Mouse (Mus musculus) stomach, postnatal 0 days (tissue): Measurements from ENCODE around the gene Podnl1. TPM values are rescaled to one million over a fixed set of nuclear protein-coding genes. Genes with fewer than 3 reads are reported as not detected.

Source experiments
- ATAC-seq: fragments of 200-750 bp; cut with Nextera tagmentation; 2 replicates; pipeline ENCODE4 v1.8.0; 2017; ENCODE audit not compliant: low FRiP score, low TSS enrichment
- DNase-seq: peaks from one replicate; pipeline ENCODE4 v3.0.0-alpha.2; 2016; ENCODE audit warnings: low spot score
- H3K27ac ChIP-seq: fragments of 300-500 bp; sonication (generic); replicated peaks from 2 replicates; pipeline ENCODE4 v1.5.1; 2014; ENCODE audit warnings: mild to moderate bottlenecking, control low read depth
- H3K27me3 ChIP-seq: fragments of 300-500 bp; sonication (generic); 2 replicates; pipeline ENCODE4 v1.6.1; 2014; ENCODE audit warnings: low read length; ENCODE audit not compliant: control insufficient read depth, insufficient read depth
- H3K36me3 ChIP-seq: fragments of 300-500 bp; sonication (generic); 2 replicates; pipeline ENCODE4 v1.6.1; 2014; ENCODE audit warnings: low read length, mixed read lengths; ENCODE audit not compliant: control insufficient read depth, insufficient read depth
- H3K4me1 ChIP-seq: fragments of 300-500 bp; sonication (generic); replicated peaks from 2 replicates; pipeline ENCODE4 v1.6.1; 2014; ENCODE audit warnings: antibody characterized with exemption; ENCODE audit not compliant: control insufficient read depth, insufficient read depth
- H3K4me2 ChIP-seq: fragments of 300-500 bp; sonication (generic); replicated peaks from 2 replicates; pipeline ENCODE4 v1.6.1; 2014; ENCODE audit warnings: low read depth, mild to moderate bottlenecking, control low read depth, moderate library complexity
- H3K4me3 ChIP-seq: fragments of 300-500 bp; sonication (generic); 2 replicates; pipeline ENCODE4 v1.5.1; 2014; ENCODE audit warnings: low read depth, low read length, control low read depth
- H3K9ac ChIP-seq: fragments of 300-500 bp; sonication (generic); 2 replicates; pipeline ENCODE4 v1.6.1; 2014; ENCODE audit warnings: mild to moderate bottlenecking, low read length, control low read depth, mixed read lengths
- H3K9me3 ChIP-seq: fragments of 300-500 bp; sonication (generic); 2 replicates; pipeline ENCODE4 v1.6.1; 2016; ENCODE audit warnings: low read length; ENCODE audit not compliant: control insufficient read depth
- CTCF ChIP-seq: IDR thresholded peaks from 2 replicates; pipeline ENCODE4 v1.5.1; 2016; ENCODE audit warnings: antibody characterized with exemption, low read depth, mild to moderate bottlenecking, moderate library complexity
- EP300 ChIP-seq: optimal IDR thresholded peaks from 2 replicates; pipeline ENCODE3; 2016; ENCODE audit warnings: antibody characterized with exemption
- WGBS: fragments of 180-500 bp; shearing (Covaris S2); extraction: QIAGEN DNeasy Blood & Tissue Kit; methylation state at CpG from one replicate; pipeline ENCODE4 v1.1.7; 2014; 5-methylcytosine and 5-hydroxymethylcytosine counted together
- polyA plus RNA-seq: library from polyadenylated mRNA; unstranded; fragments of >200 nt; fragmentation: Nextera tagmentation; extraction: Ambion mirVana; gene quantifications from 2 replicates; pipeline ENCODE4 v1.2.1, GENCODE M21; 2015

The Podnl1 gene
- polyA plus RNA-seq, 1 experiment from 2014 or later: 0.11 TPM

DNA sequence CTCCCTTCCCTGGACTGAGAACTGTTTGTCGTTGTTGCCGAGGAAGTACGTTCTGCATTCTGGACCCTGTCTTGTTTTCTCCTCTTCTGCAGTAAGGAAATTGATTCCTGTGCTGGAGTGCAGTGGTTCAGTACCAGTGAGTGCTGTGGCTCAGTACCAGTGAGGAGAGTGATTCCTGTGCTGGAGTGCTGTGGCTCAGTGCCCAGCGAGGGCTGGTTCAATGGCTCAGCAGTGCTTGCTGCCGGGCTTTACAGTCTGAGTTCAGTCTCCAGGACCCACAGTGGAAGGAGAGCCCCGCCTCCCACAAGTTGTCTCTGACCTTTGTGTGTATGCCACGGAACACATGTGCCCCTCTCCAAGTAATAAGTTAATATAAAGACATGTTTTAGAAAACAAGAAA lies 38.6 kb upstream of the Podnl1 start:
- Histone ChIP-seq H3K27me3 (no peaks in the 10 kb centered on the region), H3K4me3 (no peak overlapping the region), H3K9ac (no peak overlapping the region), H3K9me3 (no peaks in the 10 kb centered on the region), H3K27ac (no peak overlapping the region), H3K36me3 (peaks cover 15% of the 10 kb centered on the region; the same call in 1 of the 2 replicates), H3K4me1 (no peaks in the 10 kb centered on the region), H3K4me2 (no peak overlapping the region)
- DNase-seq (no peak), ATAC-seq (no peak)
- no peak for TF ChIP-seq CTCF
- no peak for TF ChIP-seq EP300
- 83% methylated on average over 7 of the region's 7 CpGs for WGBS

DNA sequence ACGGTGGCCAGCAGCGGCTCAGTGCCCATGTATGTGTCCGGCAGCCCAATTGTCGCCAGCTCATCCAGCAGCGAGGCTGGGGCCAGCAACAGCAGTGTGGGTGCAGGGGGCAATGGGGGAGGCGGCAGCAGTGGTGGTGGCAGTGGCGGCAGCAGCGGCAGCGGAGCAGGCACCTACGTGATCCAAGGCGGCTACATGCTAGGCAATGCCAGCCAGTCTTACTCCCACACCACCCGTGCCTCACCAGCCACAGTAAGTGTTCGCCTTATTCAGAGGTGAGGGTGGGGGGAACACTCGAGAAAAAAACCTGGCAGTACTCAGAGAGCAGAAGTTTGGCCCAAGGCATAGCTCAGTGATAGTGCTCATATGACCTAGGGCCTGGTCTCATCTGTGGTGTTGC lies 38.0 kb upstream of the Podnl1 start:
- WGBS: 96% methylated on average over 14 of the region's 14 CpGs
- H3K4me1 ChIP-seq: no peaks in the 10 kb centered on the region
- no peaks in the 10 kb centered on the region for H3K9me3 ChIP-seq
- peaks cover 14% of the 10 kb centered on the region for H3K36me3 ChIP-seq
- H3K27me3 ChIP-seq: no peaks in the 10 kb centered on the region
- DNase-seq (no peak), ATAC-seq (no peak)
- no peak overlapping the region for H3K4me3 ChIP-seq
- TF ChIP-seq EP300: no peak
- no peak for TF ChIP-seq CTCF
- no peak overlapping the region for H3K9ac ChIP-seq
- no peak overlapping the region for H3K27ac ChIP-seq
- no peak overlapping the region for H3K4me2 ChIP-seq

DNA sequence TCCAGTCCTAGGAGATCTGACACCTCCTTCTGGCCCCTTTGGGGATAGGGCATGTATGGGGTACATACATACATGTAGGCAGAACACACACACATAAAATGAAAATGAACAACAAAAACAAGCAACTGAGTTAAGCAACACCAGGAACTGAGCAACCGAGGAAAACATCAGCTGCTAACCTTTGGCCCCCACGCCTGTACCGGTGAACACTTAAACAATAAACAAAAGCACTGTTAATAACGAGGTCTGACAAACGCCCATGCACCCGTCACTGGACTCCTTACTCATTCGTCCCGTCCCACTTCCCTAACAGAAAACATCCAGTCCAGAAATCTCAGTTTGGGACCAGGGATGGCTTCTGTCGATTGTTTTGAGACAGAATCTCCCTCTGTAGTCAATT lies 36.5 kb upstream of the Podnl1 start:
- H3K4me2 ChIP-seq: no peak overlapping the region
- no peaks in the 10 kb centered on the region for H3K27me3 ChIP-seq
- ATAC-seq: no peak
- whole genome bisulfite sequencing: 65% methylated on average over 9 of the region's 9 CpGs
- H3K36me3 ChIP-seq: peaks cover 20% of the 10 kb centered on the region
- H3K4me3 ChIP-seq: no peak overlapping the region
- TF ChIP-seq CTCF: no peak
- TF ChIP-seq EP300: no peak
- H3K9me3 ChIP-seq: no peaks in the 10 kb centered on the region
- H3K9ac ChIP-seq: no peak overlapping the region
- no peak for DNase-seq
- no peak overlapping the region for H3K27ac ChIP-seq
- no peaks in the 10 kb centered on the region for H3K4me1 ChIP-seq

DNA sequence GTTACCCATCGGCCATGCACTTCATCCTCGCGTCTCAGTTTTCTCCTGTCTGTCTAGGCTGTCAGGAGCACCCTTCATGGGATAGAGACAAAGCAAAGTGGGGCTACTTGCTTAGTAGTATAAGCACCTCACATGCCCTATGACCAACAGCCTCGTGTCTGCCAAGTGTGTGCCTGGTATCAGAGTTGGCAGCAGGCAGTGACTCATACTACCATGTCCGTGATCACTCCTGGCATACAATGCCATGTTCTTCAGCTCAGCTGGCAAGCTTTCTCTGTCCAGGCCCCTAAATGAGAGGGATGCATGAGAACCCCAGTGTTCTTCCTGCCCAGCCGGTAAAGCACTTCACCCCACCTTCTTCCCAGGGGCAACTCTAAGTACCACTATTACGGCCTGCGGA lies 35.2 kb upstream of the Podnl1 start:
- no peak for ATAC-seq
- Histone ChIP-seq H3K9me3 (no peaks in the 10 kb centered on the region), H3K27ac (no peak overlapping the region), H3K9ac (no peak overlapping the region), H3K4me3 (no peak overlapping the region), H3K36me3 (peaks cover 20% of the 10 kb centered on the region), H3K4me1 (no peaks in the 10 kb centered on the region), H3K4me2 (no peak overlapping the region), H3K27me3 (no peaks in the 10 kb centered on the region)
- TF ChIP-seq CTCF: no peak
- WGBS: 85% methylated on average over 8 of the region's 8 CpGs
- DNase-seq: no peak

DNA sequence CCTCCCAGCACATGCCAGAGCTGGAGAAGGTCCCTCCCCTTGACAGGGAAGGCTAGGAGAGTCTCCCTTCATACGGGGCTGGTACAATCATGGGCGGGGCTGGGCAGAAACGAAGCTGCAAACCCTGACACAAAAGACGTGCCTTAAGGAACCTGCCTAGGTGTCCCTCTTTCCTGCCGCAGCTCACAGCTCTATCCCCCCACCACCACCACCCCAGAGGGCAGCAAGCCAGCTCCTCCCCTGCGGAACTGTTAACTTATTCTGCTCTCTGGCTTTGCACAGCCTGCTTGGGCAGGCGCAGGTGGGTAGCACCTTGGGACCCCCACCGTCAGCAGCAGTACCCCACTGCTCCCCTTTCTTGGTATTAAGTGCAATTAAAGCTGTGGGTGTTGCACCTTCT lies 29.7 kb upstream of the Podnl1 start:
- WGBS: 54% methylated on average over 8 of the region's 8 CpGs
- Histone ChIP-seq H3K27ac (no peak overlapping the region), H3K9me3 (no peaks in the 10 kb centered on the region), H3K36me3 (peaks cover 29% of the 10 kb centered on the region), H3K9ac (no peak overlapping the region), H3K4me3 (no peak overlapping the region), H3K4me1 (no peaks in the 10 kb centered on the region), H3K27me3 (no peaks in the 10 kb centered on the region), H3K4me2 (no peak overlapping the region)
- TF ChIP-seq EP300 (no peak), CTCF (no peak)
- no peak for ATAC-seq
- DNase-seq: no peak

DNA sequence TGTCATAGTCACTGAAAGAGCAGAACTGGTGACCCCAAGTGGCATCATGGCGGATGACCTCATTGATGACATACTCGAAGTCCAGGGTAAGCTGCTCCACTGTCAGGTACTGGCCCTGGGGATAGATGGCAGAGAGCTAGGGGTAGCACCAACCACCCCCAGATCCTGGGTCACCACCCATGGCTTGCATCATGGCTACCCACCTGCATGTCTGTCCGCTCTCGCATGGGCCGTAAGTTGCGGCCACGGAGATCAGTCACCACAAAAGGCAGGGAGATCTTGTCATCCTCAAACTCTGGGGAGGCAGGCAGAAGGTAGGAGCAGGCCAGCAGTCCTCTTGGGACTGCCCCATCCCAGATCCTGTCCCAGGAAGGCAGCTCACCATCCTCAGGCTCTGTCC lies 27.4 kb upstream of the Podnl1 start:
- Histone ChIP-seq H3K36me3 (peaks cover 23% of the 10 kb centered on the region), H3K4me3 (no peak overlapping the region), H3K9me3 (no peaks in the 10 kb centered on the region), H3K27me3 (no peaks in the 10 kb centered on the region), H3K27ac (no peak overlapping the region), H3K4me1 (no peaks in the 10 kb centered on the region; the same call in 1 of the 2 replicates), H3K9ac (no peak overlapping the region), H3K4me2 (no peak overlapping the region)
- ATAC-seq (no peak), DNase-seq (no peak)
- TF ChIP-seq CTCF (no peak), EP300 (no peak)
- WGBS: 95% methylated on average over 7 of the region's 7 CpGs
